Mouse (Mus musculus): ENCODE results near the gene Cutal. TPM values are rescaled to one million over a fixed set of nuclear protein-coding genes. Genes with fewer than 3 reads are reported as not detected.

Gene Cutal
- total RNA-seq (2012; rRNA removed) (not detected in 2 replicates), total RNA-seq (2014; rRNA removed) (not detected in 2 replicates), polyA plus RNA-seq (2012; ENCODE audit: insufficient read length, low read depth) (not detected in 2 replicates)

GRCm38 (mm10) chr2:34874271-34874670 is at the start of gene Cutal:
TSS of gene Cutal (plus strand) at chr2:34874396.
- no peak for TF ChIP-seq MXI1 (IDR thresholded peaks at IDR 0.05; ENCODE audit: low read depth, low read length)
- no peak for TF ChIP-seq MAX (IDR thresholded peaks at IDR 0.05; ENCODE audit: low read length)
- no peak for TF ChIP-seq NRF1 (IDR thresholded peaks at IDR 0.05; ENCODE audit: low read depth, low read length)
- TF ChIP-seq HCFC1 (IDR thresholded peaks at IDR 0.05; ENCODE audit: low read depth, low read length): no peak
- TF ChIP-seq PAX5 (IDR thresholded peaks at IDR 0.05; ENCODE audit: low read length): no peak
- no peak for TF ChIP-seq POLR2AphosphoS2 (IDR thresholded peaks at IDR 0.05; ENCODE audit: low read depth, low read length)
- no peak for TF ChIP-seq USF1 (IDR thresholded peaks at IDR 0.05; ENCODE audit: low read depth, low read length)
- no peak for TF ChIP-seq TCF12 (IDR thresholded peaks at IDR 0.05; ENCODE audit: low read depth, low read length)
- TF ChIP-seq RAD21 (IDR thresholded peaks at IDR 0.05; ENCODE audit: low read depth, low read length): no peak
- no peak for TF ChIP-seq E2F4 (IDR thresholded peaks at IDR 0.05; ENCODE audit: insufficient replicate concordance, low read depth, low read length)
- no peak for TF ChIP-seq EP300 (IDR thresholded peaks at IDR 0.05; ENCODE audit: low read length)
- no peak for TF ChIP-seq SMC3 (IDR thresholded peaks at IDR 0.05; ENCODE audit: low read depth, low read length)
- no peak for TF ChIP-seq IRF4 (IDR thresholded peaks at IDR 0.05; ENCODE audit: low read depth, low read length)
- TF ChIP-seq CTCF (conservative IDR thresholded peaks at IDR 0.05 in 1 of 2, IDR thresholded peaks at IDR 0.05 in 1 of 2; ENCODE audit: low read depth in 2 of 2, low read length in 2 of 2): no peak
- Histone ChIP-seq H3K27ac (ENCODE audit: insufficient read depth, low read depth) (no peak within 1 kb of the TSS), H3K27me3 (replicated peaks) (no peaks in the 10 kb centered on the region)

GRCm38 (mm10) chr2:34825827-34826459 is 48.3 kb upstream of the Cutal start, which contains the start of gene Fbxw2:
TSS of gene Fbxw2 (minus strand) at chr2:34826311.
- Histone ChIP-seq H3K9me3 (replicated peaks; ENCODE audit: low read length) (peaks cover 5% of the 10 kb centered on the region), H3K79me2 (replicated peaks; ENCODE audit: control insufficient read depth, extremely low read depth, insufficient read depth, poor library complexity, severe bottlenecking) (peaks cover 25% of the 10 kb centered on the region), H3K4me3 (replicated peaks in 1 of 3; ENCODE audit: low read depth in 2 of 3, low read length in 2 of 3, poor library complexity in 1 of 3) (peak within 1 kb of the TSS; percentile 67 to 92 (median 83)), H3K4me2 (ENCODE audit: insufficient read depth, low read depth, poor library complexity, severe bottlenecking) (peak within 1 kb of the TSS; percentile 100), H3K9ac (ENCODE audit: insufficient read depth, low read depth) (peak within 1 kb of the TSS; percentile 98), H3K36me3 (replicated peaks in 1 of 2; ENCODE audit: control insufficient read depth in 1 of 2, insufficient read depth in 1 of 2, low read length in 1 of 2) (peaks cover 9 to 28% of the 10 kb centered on the region in 2 experiments), H3K27me3 (replicated peaks) (no peaks in the 10 kb centered on the region), H3K27ac (ENCODE audit: insufficient read depth, low read depth) (peak within 1 kb of the TSS; percentile 57), H3K4me1 (ENCODE audit: control insufficient read depth in 1 of 2, insufficient read depth in 2 of 2) (peaks cover 0 to 20% of the 10 kb centered on the region in 2 experiments; a peak in 3 of 4 replicates)
- dilution Hi-C loops (cut with MboI; ENCODE audit: extremely low pct_ligation_motif_present, extremely low pct_unique_long_range_greater_than_20kb, low sequenced_read_pairs) (no loop called here), in situ Hi-C loops (cut with MboI; ENCODE audit: low pct_ligation_motif_present, low pct_unique_long_range_greater_than_20kb, low sequenced_read_pairs) (no loop called here)
- peak; percentile 85 for DNase-seq (ENCODE audit: extremely low read depth)
- TF ChIP-seq USF1 (IDR thresholded peaks at IDR 0.05; ENCODE audit: low read depth, low read length) (no peak), MEF2A (IDR thresholded peaks at IDR 0.05; ENCODE audit: borderline replicate concordance, low read depth, low read length) (peak; percentile 63; the same call in 1 of the 2 replicates), SIN3A (IDR thresholded peaks at IDR 0.05; ENCODE audit: low read length) (peak; percentile 96), MXI1 (IDR thresholded peaks at IDR 0.05; ENCODE audit: low read depth, low read length) (peak; percentile 97), TCF12 (IDR thresholded peaks at IDR 0.05; ENCODE audit: low read depth, low read length) (peak; percentile 94), HCFC1 (IDR thresholded peaks at IDR 0.05; ENCODE audit: low read depth, low read length) (peak; percentile 94), ELF1 (IDR thresholded peaks at IDR 0.05; ENCODE audit: low read depth, low read length) (peak; percentile 99), POLR2AphosphoS2 (IDR thresholded peaks at IDR 0.05; ENCODE audit: low read depth, low read length) (peak; percentile 67; the same call in 1 of the 2 replicates), CHD2 (IDR thresholded peaks at IDR 0.05; ENCODE audit: low read length) (peak; percentile 69), MAFK (IDR thresholded peaks at IDR 0.05; ENCODE audit: insufficient replicate concordance, low read length) (no peak), ZC3H11A (IDR thresholded peaks at IDR 0.05; ENCODE audit: low read depth, low read length) (no peak), CTCF (conservative IDR thresholded peaks at IDR 0.05 in 1 of 2, IDR thresholded peaks at IDR 0.05 in 1 of 2; ENCODE audit: low read depth in 2 of 2, low read length in 2 of 2) (no peak), MAX (IDR thresholded peaks at IDR 0.05; ENCODE audit: low read length) (peak; percentile 96; the same call in 1 of the 2 replicates), UBTF (IDR thresholded peaks at IDR 0.05; ENCODE audit: low read depth, low read length) (no peak), E2F4 (IDR thresholded peaks at IDR 0.05; ENCODE audit: insufficient replicate concordance, low read depth, low read length) (no peak), ZKSCAN1 (IDR thresholded peaks at IDR 0.05; ENCODE audit: borderline replicate concordance, low read depth, low read length) (no peak; the same call in 1 of the 2 replicates), ZMIZ1 (IDR thresholded peaks at IDR 0.05; ENCODE audit: low read depth, low read length) (peak; percentile 38; the same call in 1 of the 2 replicates), RCOR1 (conservative IDR thresholded peaks at IDR 0.05; ENCODE audit: low read depth, low read length) (peak; percentile 64; the same call in 1 of the 2 replicates), MAZ (IDR thresholded peaks at IDR 0.05; ENCODE audit: low read depth, low read length) (no peak), TBP (conservative IDR thresholded peaks at IDR 0.05; ENCODE audit: low read depth, low read length) (peak; percentile 87), GABPA (IDR thresholded peaks at IDR 0.05; ENCODE audit: insufficient replicate concordance, low read depth, low read length) (peak; percentile 51; the same call in 1 of the 2 replicates), EP300 (IDR thresholded peaks at IDR 0.05; ENCODE audit: low read length) (no peak), MYC (IDR thresholded peaks at IDR 0.05; ENCODE audit: low read depth, low read length) (peak; percentile 99)

More at GRCm38 (mm10) chr2:34874271-34874670, at the start of gene Cutal:
- DNase-seq (ENCODE audit: extremely low read depth): no peak
- Histone ChIP-seq H3K79me2 (replicated peaks; ENCODE audit: control insufficient read depth, extremely low read depth, insufficient read depth, poor library complexity, severe bottlenecking) (peaks cover 11% of the 10 kb centered on the region), H3K9ac (ENCODE audit: insufficient read depth, low read depth) (no peak within 1 kb of the TSS), H3K4me2 (ENCODE audit: insufficient read depth, low read depth, poor library complexity, severe bottlenecking) (no peak within 1 kb of the TSS), H3K4me1 (ENCODE audit: control insufficient read depth in 1 of 2, insufficient read depth in 2 of 2) (peaks cover 4 to 21% of the 10 kb centered on the region in 2 experiments), H3K9me3 (replicated peaks; ENCODE audit: low read length) (no peaks in the 10 kb centered on the region), H3K36me3 (replicated peaks in 1 of 2; ENCODE audit: control insufficient read depth in 1 of 2, insufficient read depth in 1 of 2, low read length in 1 of 2) (no peaks in the 10 kb centered on the region), H3K4me3 (replicated peaks in 1 of 3; ENCODE audit: low read depth in 2 of 3, low read length in 2 of 3, poor library complexity in 1 of 3) (no peak within 1 kb of the TSS)
- dilution Hi-C loops (cut with MboI; ENCODE audit: extremely low pct_ligation_motif_present, extremely low pct_unique_long_range_greater_than_20kb, low sequenced_read_pairs) (no loop called here), in situ Hi-C loops (cut with MboI; ENCODE audit: low pct_ligation_motif_present, low pct_unique_long_range_greater_than_20kb, low sequenced_read_pairs) (no loop called here)
